Comparison of ENCODE assay signal across 9 mouse cellular contexts in genomic region chr14:54227911-54228451, GRCm38 (mm10). TPM values are rescaled to one million over a fixed set of nuclear protein-coding genes. Genes with fewer than 3 reads are reported as not detected.
A peak's percentile ranks its signal among the peaks of the same experiment; 100 is the strongest.
DNase-seq lines count a peak whose midpoint lies in the region; ATAC-seq and TF ChIP-seq lines count a peak whose summit lies in the region.
"Had no signal": no experiment of that assay in that cellular context is flagged by ENCODE, and none has a peak within 500 bp of the region (broad histone marks: within the 10 kb centered on the region; RNA-seq: fewer than 3 reads in every experiment).

No protein-coding gene starts in this region.

- under 1% methylated on average over 10 of the region's 10 CpGs for WGBS in forebrain, embryonic 14.5 days
- WGBS in lung, embryonic 14.5 days = 2% methylated on average over 10 of the region's 10 CpGs
- WGBS in olfactory bulb, adult 2 months = 2% methylated on average over 10 of the region's 10 CpGs

- H3K4me2 ChIP-seq in forebrain, embryonic 14.5 days (ENCODE audit: low read length) = peak overlapping the region; percentile 62
- peak overlapping the region; percentile 57 for H3K4me2 ChIP-seq in lung, embryonic 14.5 days

- TF ChIP-seq CTCF in lung, embryonic 14.5 days (IDR thresholded peaks at IDR 0.05; ENCODE audit: low read depth) = peak; percentile 90
- TF ChIP-seq CTCF in olfactory bulb, adult 2 months (IDR thresholded peaks at IDR 0.05; ENCODE audit: insufficient read depth, low read depth, low read length) = peak; percentile 84

- H3K9ac ChIP-seq in forebrain, embryonic 14.5 days (ENCODE audit: low read length) = peak overlapping the region; percentile 68
- H3K9ac ChIP-seq in lung, embryonic 14.5 days = no peak overlapping the region; the same call in 1 of the 2 replicates

- intact Hi-C loops in heart, postnatal 36 days (cut with DNase I) = loop anchor here (1.0 to 5.0 kb wide), 6 partner anchors 163 to 414 kb away; partner anchors contain the start of genes Cdh24 and Gm17606

- no peak for TF ChIP-seq POLR2A in olfactory bulb, adult 2 months (IDR thresholded peaks at IDR 0.05; ENCODE audit: insufficient read depth, low read depth, low read length)

- peak overlapping the region; percentile 24 for H3K4me3 ChIP-seq in forebrain, embryonic 14.5 days (ENCODE audit: low read depth, low read length)
- H3K4me3 ChIP-seq in lung, embryonic 14.5 days (ENCODE audit: low read depth, low read length) = peak overlapping the region; percentile 18; the same call in 1 of the 2 replicates
- H3K4me3 ChIP-seq in olfactory bulb, adult 2 months (ENCODE audit: insufficient read depth, low read depth, low read length) = peak overlapping the region; percentile 40

- H3K27ac ChIP-seq in forebrain, embryonic 14.5 days (ENCODE audit: low read depth, low read length) = peak overlapping the region; percentile 75
- H3K27ac ChIP-seq in lung, embryonic 14.5 days (ENCODE audit: low read depth) = peak overlapping the region; percentile 68
- no peak overlapping the region for H3K27ac ChIP-seq in olfactory bulb, adult 2 months (ENCODE audit: insufficient read depth, low read depth, low read length)

- peak; percentile 73 for ATAC-seq in forebrain, embryonic 14.5 days
- ATAC-seq in lung, embryonic 14.5 days (ENCODE audit: insufficient read depth) = peak; percentile 47; the same call in 1 of the 2 replicates

- no peaks in the 10 kb centered on the region for H3K36me3 ChIP-seq in forebrain, embryonic 14.5 days (ENCODE audit: control insufficient read depth, insufficient read depth, low read length)
- no peaks in the 10 kb centered on the region for H3K36me3 ChIP-seq in lung, embryonic 14.5 days (ENCODE audit: insufficient read depth)

- DNase-seq in ES-CJ7 (ENCODE audit: low read depth, low spot score) = peak; percentile 66
- peak; percentile 60 for DNase-seq in cerebellum, adult 11-12 months
- peak; percentile 84 for DNase-seq in forebrain, embryonic 14.5 days (ENCODE audit: low spot score)
- DNase-seq in heart, postnatal 36 days = peak; percentile 76 to 80
- DNase-seq in layer of hippocampus, adult 18-20 months (ENCODE audit: low spot score in 2 of 2) = peak; percentile 46 to 74
- DNase-seq in lung, embryonic 14.5 days = peak; percentile 90
- peak; percentile 91 for DNase-seq in thymus, postnatal 0 days (ENCODE audit: low spot score)

- no peaks in the 10 kb centered on the region for H3K9me3 ChIP-seq in forebrain, embryonic 14.5 days (replicated peaks; ENCODE audit: control insufficient read depth, low read length)
- H3K9me3 ChIP-seq in lung, embryonic 14.5 days (ENCODE audit: low read depth, low read length) = no peaks in the 10 kb centered on the region

- no peaks in the 10 kb centered on the region for H3K27me3 ChIP-seq in forebrain, embryonic 14.5 days (replicated peaks; ENCODE audit: control insufficient read depth, insufficient read depth, low read length)
- no peaks in the 10 kb centered on the region for H3K27me3 ChIP-seq in lung, embryonic 14.5 days (ENCODE audit: insufficient read depth, low read length)

- peaks cover 14% of the 10 kb centered on the region for H3K4me1 ChIP-seq in forebrain, embryonic 14.5 days (ENCODE audit: control insufficient read depth, insufficient read depth, low read length)
- H3K4me1 ChIP-seq in lung, embryonic 14.5 days (ENCODE audit: insufficient read depth) = peaks cover 25% of the 10 kb centered on the region
- peaks cover 26% of the 10 kb centered on the region for H3K4me1 ChIP-seq in olfactory bulb, adult 2 months (ENCODE audit: control insufficient read depth, insufficient read depth, low read length)

RNA-seq across cellular contexts. Expression of gene Dad1, which starts 25.9 kb away (rescaled TPM):
- 310 and 372 TPM in 2 replicates for polyA plus RNA-seq in forebrain, embryonic 14.5 days (2014; fragmentation: Nextera tagmentation; extraction: Ambion mirVana)
- 100 to 1,000 TPM in 1 of 2 experiments, 10 to 100 TPM in 1; 96.6 to 101 TPM for total RNA-seq in heart, postnatal 36 days (2021)
- total RNA-seq in layer of hippocampus, adult 18-20 months (2021) = 100 to 1,000 TPM; 123 to 132 TPM
- 382 and 393 TPM in 2 replicates for polyA plus RNA-seq in lung, embryonic 14.5 days (2014; fragmentation: Nextera tagmentation; extraction: Ambion mirVana)
- not detected in 2 replicates for polyA plus RNA-seq in olfactory bulb, adult 2 months (2012; ENCODE audit: insufficient read depth, insufficient read length, low replicate concordance, missing spikeins)
- polyA plus RNA-seq in thymus, postnatal 0 days (2015; fragmentation: Nextera tagmentation; extraction: Ambion mirVana) = 400 and 426 TPM in 2 replicates

RNA-seq across cellular contexts. Expression of gene Abhd4, which starts 26.0 kb away (rescaled TPM):
- polyA plus RNA-seq in forebrain, embryonic 14.5 days (2014; fragmentation: Nextera tagmentation; extraction: Ambion mirVana) = 61.7 and 63.6 TPM in 2 replicates
- total RNA-seq in heart, postnatal 36 days (2021) = 10 to 100 TPM; 52.2 to 59.7 TPM
- 10 to 100 TPM; 54.8 to 60.0 TPM for total RNA-seq in layer of hippocampus, adult 18-20 months (2021)
- polyA plus RNA-seq in lung, embryonic 14.5 days (2014; fragmentation: Nextera tagmentation; extraction: Ambion mirVana) = 42.1 and 49.1 TPM in 2 replicates
- polyA plus RNA-seq in olfactory bulb, adult 2 months (2012; ENCODE audit: insufficient read depth, insufficient read length, low replicate concordance, missing spikeins) = not detected in 2 replicates
- 19.2 and 19.7 TPM in 2 replicates for polyA plus RNA-seq in thymus, postnatal 0 days (2015; fragmentation: Nextera tagmentation; extraction: Ambion mirVana)

RNA-seq across cellular contexts. Expression of gene Olfr49, which starts 56.8 kb away (rescaled TPM):
- not detected in 2 replicates for polyA plus RNA-seq in forebrain, embryonic 14.5 days (2014; fragmentation: Nextera tagmentation; extraction: Ambion mirVana)
- not detected for total RNA-seq in heart, postnatal 36 days (2021)
- not detected for total RNA-seq in layer of hippocampus, adult 18-20 months (2021)
- not detected in 2 replicates for polyA plus RNA-seq in lung, embryonic 14.5 days (2014; fragmentation: Nextera tagmentation; extraction: Ambion mirVana)
- polyA plus RNA-seq in olfactory bulb, adult 2 months (2012; ENCODE audit: insufficient read depth, insufficient read length, low replicate concordance, missing spikeins) = not detected in 2 replicates
- polyA plus RNA-seq in thymus, postnatal 0 days (2015; fragmentation: Nextera tagmentation; extraction: Ambion mirVana) = not detected in 2 replicates
- total RNA-seq: layer of hippocampus, adult 8-10 months had no signal

Comparison
In these comparisons a context has a peak if more than half of its experiments do, and no peak if none do; other contexts are left out.
1. RNA of gene Dad1, which starts 25.9 kb away (polyA plus RNA-seq): 400 to 426 TPM in thymus, postnatal 0 days, 382 to 393 TPM in lung, embryonic 14.5 days and 310 to 372 TPM in forebrain, embryonic 14.5 days; not detected in olfactory bulb, adult 2 months; every median in the first group is over 100 times any median in the second.
2. Peak in every context shown above with its lines, with median percentiles within 50 percentile points of each other: DNase-seq and H3K4me3 ChIP-seq.